Mouse (Mus musculus): ENCODE measurements around the gene A630023A22Rik. TPM values are rescaled to one million over a fixed set of nuclear protein-coding genes. Genes with fewer than 3 reads are reported as not detected.

A630023A22Rik gene
- polyA plus RNA-seq, 1 experiment from 2014 or later = 0.79 TPM

DNA sequence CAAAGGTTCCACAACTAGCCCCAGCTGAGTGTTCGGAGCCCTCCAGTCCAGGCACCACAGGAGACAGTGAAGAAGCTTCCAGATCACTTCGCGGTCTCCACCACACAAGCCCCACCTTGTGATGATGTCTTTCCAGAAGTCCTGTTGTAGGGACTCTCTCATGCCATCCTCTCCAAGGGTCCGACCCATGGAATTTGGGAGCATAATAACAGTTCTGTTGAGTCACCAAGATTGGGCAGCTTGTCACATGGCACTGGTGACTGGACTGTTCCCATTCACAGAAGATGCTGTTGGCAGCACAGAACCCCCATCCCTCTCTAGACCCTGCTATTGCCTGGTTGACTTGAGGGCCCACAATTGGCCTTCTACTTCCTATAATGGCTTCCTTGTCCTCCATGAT lies 86.2 kb downstream of the A630023A22Rik start, which contains the start of gene Gm5460:
Gene Gm5460, plus strand, starts transcription at position 378 of the 400 bp plus-strand sequence.
- H3K36me3 ChIP-seq = no peaks in the 10 kb centered on the region
- no peak within 1 kb of the TSS for H3K9ac ChIP-seq
- no peak within 1 kb of the TSS for H3K4me2 ChIP-seq (replicated peaks)
- H3K4me1 ChIP-seq (replicated peaks) = no peaks in the 10 kb centered on the region
- no peak within 1 kb of the TSS for H3K27ac ChIP-seq
- WGBS = 98% methylated on average over 4 of the region's 4 CpGs
- no peaks in the 10 kb centered on the region for H3K27me3 ChIP-seq (replicated peaks)
- no peak for ATAC-seq
- no peak within 1 kb of the TSS for H3K4me3 ChIP-seq (replicated peaks)
- no peaks in the 10 kb centered on the region for H3K9me3 ChIP-seq

DNA sequence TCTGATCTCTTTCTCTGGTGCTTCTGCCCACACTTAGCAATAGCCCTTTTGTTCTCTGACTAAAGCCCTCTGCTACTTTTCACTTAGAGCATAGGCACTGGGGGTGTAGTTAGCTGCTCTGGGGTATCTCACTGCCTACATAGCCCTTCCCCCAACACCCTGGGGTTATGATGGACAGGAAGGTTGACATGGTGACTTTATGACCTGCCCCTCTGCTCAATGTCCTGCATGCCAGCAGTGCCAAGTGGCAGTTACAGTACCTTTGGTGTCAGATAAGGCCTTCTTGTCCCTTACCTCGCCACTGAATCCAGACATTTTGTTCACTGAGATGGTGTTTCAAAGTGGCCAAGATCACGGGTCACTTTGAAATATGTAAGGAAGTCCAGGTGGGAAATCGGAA lies 87.5 kb downstream of the A630023A22Rik start, which contains the start of gene Gm30083:
Gene Gm30083, minus strand, starts transcription at position 120 of the 400 bp plus-strand sequence.
- Histone ChIP-seq H3K27me3 (replicated peaks) (no peaks in the 10 kb centered on the region), H3K4me2 (replicated peaks) (no peak within 1 kb of the TSS), H3K4me3 (replicated peaks) (no peak within 1 kb of the TSS), H3K9ac (no peak within 1 kb of the TSS), H3K27ac (no peak within 1 kb of the TSS), H3K36me3 (no peaks in the 10 kb centered on the region), H3K9me3 (no peaks in the 10 kb centered on the region), H3K4me1 (replicated peaks) (no peaks in the 10 kb centered on the region)
- ATAC-seq = no peak
- WGBS = 90% methylated on average over 3 of the region's 3 CpGs

DNA sequence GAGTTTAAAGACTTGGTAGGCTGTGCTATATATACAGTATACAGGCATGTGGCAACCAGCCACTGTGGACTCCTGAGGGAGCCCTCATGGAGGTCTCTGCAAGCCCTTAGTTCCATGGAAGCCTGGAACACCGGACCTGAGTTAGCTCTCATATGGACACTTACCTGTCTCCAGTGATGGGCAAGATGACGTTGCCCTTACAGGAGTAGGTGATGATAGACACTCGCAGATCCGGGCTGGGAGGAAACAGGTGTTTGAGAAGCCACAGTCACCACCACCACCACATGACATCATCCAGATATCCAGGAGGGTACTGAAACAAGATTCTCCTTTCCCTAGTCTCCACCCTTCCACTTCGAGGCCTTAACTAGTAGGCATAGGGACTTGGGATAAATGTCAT lies 100.2 kb downstream of the A630023A22Rik start:
- WGBS = 87% methylated on average over 5 of the region's 5 CpGs
- Histone ChIP-seq H3K27ac (no peak overlapping the region), H3K4me2 (replicated peaks) (no peak overlapping the region), H3K36me3 (no peaks in the 10 kb centered on the region), H3K27me3 (replicated peaks) (no peaks in the 10 kb centered on the region), H3K9me3 (no peaks in the 10 kb centered on the region), H3K9ac (no peak overlapping the region), H3K4me3 (replicated peaks) (no peak overlapping the region), H3K4me1 (replicated peaks) (no peaks in the 10 kb centered on the region)
- ATAC-seq = no peak

DNA sequence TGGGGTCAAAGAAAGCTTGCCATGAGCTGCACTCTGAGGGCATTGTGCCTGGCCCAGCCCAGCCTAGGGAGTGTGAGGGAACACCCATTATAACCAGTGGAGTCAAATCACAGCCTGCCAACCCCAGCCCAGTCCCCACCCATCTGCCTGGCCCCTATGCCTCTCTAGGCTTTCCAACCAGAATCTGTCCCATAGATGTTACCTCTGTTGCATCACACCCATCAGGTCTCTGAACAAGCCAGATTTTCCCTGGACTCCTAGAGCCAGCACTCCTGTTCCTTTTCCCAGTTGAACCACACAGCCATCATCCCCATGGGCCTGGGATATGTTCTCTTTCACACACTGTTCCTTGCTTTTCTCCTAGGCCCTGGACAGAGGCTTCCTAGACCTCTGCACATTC lies 101.1 kb downstream of the A630023A22Rik start:
- H3K27me3 ChIP-seq (replicated peaks) = no peaks in the 10 kb centered on the region
- H3K9ac ChIP-seq = no peak overlapping the region
- no peak for ATAC-seq
- no peak overlapping the region for H3K4me2 ChIP-seq (replicated peaks)
- H3K9me3 ChIP-seq = no peaks in the 10 kb centered on the region
- H3K36me3 ChIP-seq = no peaks in the 10 kb centered on the region
- no peak overlapping the region for H3K4me3 ChIP-seq (replicated peaks)
- H3K27ac ChIP-seq = no peak overlapping the region
- H3K4me1 ChIP-seq (replicated peaks) = no peaks in the 10 kb centered on the region

Other genes starting within 250 kb of the A630023A22Rik start
- 7.1 and 9.4 TPM in 2 replicates for gene Gdf10, start 179.2 kb downstream of the A630023A22Rik start, polyA plus RNA-seq (2015; fragmentation: Nextera tagmentation; extraction: Ambion mirVana)
- gene Gdf2, start 161.7 kb downstream of the A630023A22Rik start, polyA plus RNA-seq (2015; fragmentation: Nextera tagmentation; extraction: Ambion mirVana) = 0.34 and 0.45 TPM in 2 replicates
- gene Rbp3, start 148.8 kb downstream of the A630023A22Rik start, polyA plus RNA-seq (2015; fragmentation: Nextera tagmentation; extraction: Ambion mirVana) = not detected in 2 replicates
- gene Zfp488, start 124.0 kb downstream of the A630023A22Rik start, polyA plus RNA-seq (2015; fragmentation: Nextera tagmentation; extraction: Ambion mirVana) = 0.18 and 0.20 TPM in 2 replicates
- gene Gm30083, start 87.6 kb downstream of the A630023A22Rik start, polyA plus RNA-seq (2015; fragmentation: Nextera tagmentation; extraction: Ambion mirVana) = not detected in 2 replicates
- gene Gm5460, start 86.0 kb downstream of the A630023A22Rik start, polyA plus RNA-seq (2015; fragmentation: Nextera tagmentation; extraction: Ambion mirVana) = not detected in 2 replicates
- gene Antxrl, start 50.0 kb downstream of the A630023A22Rik start, polyA plus RNA-seq (2015; fragmentation: Nextera tagmentation; extraction: Ambion mirVana) = not detected in 2 replicates
- gene Anxa8, start 16.8 kb downstream of the A630023A22Rik start, polyA plus RNA-seq (2015; fragmentation: Nextera tagmentation; extraction: Ambion mirVana) = 2.9 and 4.0 TPM in 2 replicates
- 0.21 and 0.41 TPM in 2 replicates for gene Npy4r, start 49.7 kb upstream of the A630023A22Rik start, polyA plus RNA-seq (2015; fragmentation: Nextera tagmentation; extraction: Ambion mirVana)
- 0.19 and 0.30 TPM in 2 replicates for gene Gprin2, start 98.9 kb upstream of the A630023A22Rik start, polyA plus RNA-seq (2015; fragmentation: Nextera tagmentation; extraction: Ambion mirVana)
- 0.73 and 1.1 TPM in 2 replicates for gene Syt15, start 116.8 kb upstream of the A630023A22Rik start, polyA plus RNA-seq (2015; fragmentation: Nextera tagmentation; extraction: Ambion mirVana)
- 6.7 and 7.0 TPM in 2 replicates for gene Shld2, start 207.7 kb upstream of the A630023A22Rik start, polyA plus RNA-seq (2015; fragmentation: Nextera tagmentation; extraction: Ambion mirVana)
- 90.1 and 91.9 TPM in 2 replicates for gene Glud1, start 208.0 kb upstream of the A630023A22Rik start, polyA plus RNA-seq (2015; fragmentation: Nextera tagmentation; extraction: Ambion mirVana)

Measured in intestine, embryonic 15.5 days (tissue).